Mouse (Mus musculus): Measurements from ENCODE around the gene Antxrl.
A peak's percentile ranks its signal among the peaks of the same experiment; 100 is the strongest.

Gene Antxrl

GRCm38 (mm10) chr14:34052516-34052915 is at the start of gene Antxrl:
Gene Antxrl (plus strand): TSS chr14:34052707.
- DNase-seq (ENCODE audit: low read depth, low spot score) = no peak

DNA sequence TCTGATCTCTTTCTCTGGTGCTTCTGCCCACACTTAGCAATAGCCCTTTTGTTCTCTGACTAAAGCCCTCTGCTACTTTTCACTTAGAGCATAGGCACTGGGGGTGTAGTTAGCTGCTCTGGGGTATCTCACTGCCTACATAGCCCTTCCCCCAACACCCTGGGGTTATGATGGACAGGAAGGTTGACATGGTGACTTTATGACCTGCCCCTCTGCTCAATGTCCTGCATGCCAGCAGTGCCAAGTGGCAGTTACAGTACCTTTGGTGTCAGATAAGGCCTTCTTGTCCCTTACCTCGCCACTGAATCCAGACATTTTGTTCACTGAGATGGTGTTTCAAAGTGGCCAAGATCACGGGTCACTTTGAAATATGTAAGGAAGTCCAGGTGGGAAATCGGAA is 37.4 kb upstream of the Antxrl start, which contains the start of gene Gm30083:
Gene Gm30083, minus strand, starts transcription at position 120 of the 400 bp plus-strand sequence.
- DNase-seq (ENCODE audit: low read depth, low spot score) = no peak

GRCm38 (mm10) chr14:34016381-34016780 is 36.1 kb upstream of the Antxrl start, which contains the start of gene Gm5460:
Gene Gm5460 (plus strand): TSS chr14:34016758.
- no peak for DNase-seq (ENCODE audit: low read depth, low spot score)

DNA sequence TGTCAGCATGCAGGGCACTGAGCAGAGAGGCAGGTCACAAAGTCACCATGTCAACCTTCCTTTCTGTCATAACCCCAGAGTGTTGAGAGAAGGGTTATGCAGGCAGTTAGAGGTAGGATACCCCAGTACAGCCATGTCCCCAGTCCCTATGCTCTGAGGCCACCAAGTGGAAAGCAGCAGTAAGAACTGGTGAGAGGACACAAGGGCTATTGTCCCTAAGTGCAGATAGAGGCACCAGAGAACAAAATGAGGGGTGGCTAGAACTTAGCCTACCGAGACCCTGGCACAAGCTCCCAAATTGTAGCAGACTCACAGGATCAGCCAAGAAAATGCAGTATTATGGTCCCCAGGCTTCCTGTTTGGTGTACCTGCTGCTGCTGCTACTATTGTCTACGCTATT is 35.6 kb upstream of the Antxrl start:
- DNase-seq (ENCODE audit: low read depth, low spot score) = no peak

DNA sequence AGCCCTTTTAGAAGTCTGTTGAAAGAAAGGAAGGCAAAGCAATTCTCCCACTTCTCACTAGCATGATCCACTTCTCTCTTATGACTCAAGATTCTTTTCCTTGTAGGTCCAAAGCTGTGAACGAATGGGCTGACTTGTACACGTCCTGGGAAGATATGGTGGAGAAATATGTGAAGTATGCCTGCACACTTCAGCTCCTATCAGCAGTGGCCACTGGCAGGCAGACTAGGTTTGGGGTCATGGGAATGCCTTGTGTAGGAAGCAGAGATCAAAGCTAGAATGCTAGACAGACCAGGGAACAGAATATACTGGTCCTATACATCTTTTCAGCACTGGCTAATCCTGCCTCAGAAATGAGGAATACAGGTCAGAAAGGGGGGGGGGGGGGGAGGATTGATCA is 25.8 kb upstream of the Antxrl start:
- no peak for DNase-seq (ENCODE audit: low read depth, low spot score)

DNA sequence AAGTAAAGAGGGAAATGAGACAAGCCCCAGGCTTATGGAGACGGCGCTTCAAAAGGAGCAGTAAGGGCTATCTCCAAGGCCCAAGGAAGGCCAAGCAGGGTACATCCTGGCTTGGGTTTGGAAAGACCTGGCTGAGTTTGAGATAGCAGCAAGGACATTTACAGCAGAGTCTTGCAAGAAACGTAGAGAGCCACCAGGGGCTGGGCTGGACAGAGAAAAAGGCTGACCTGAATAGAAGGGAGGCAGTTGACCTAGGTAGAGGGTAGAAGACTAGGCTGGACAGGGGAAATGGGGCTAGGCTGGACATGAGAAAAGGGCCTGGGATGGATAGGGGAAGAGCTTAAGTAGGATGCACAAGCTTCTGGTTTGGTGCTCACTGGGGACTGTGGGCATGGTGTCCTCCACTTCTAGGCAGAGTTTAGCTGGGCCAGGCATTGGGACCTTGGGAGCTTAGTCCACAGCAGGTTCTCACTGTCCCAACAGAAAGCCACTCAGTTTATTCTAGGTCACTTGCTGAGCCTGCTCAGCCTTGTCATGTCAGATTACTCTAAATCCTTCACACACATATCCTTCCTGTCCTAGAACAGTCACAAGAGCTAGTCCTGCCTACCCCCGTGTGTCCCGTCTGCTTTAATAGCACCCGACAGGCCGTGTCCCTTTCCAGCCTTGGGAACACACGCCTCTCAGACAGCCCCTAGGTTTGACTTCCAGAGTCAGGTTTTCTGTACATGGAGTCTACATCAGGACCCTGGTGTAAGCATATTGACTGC is 18.5 kb upstream of the Antxrl start:
- DNase-seq (ENCODE audit: low read depth, low spot score) = no peak

DNA sequence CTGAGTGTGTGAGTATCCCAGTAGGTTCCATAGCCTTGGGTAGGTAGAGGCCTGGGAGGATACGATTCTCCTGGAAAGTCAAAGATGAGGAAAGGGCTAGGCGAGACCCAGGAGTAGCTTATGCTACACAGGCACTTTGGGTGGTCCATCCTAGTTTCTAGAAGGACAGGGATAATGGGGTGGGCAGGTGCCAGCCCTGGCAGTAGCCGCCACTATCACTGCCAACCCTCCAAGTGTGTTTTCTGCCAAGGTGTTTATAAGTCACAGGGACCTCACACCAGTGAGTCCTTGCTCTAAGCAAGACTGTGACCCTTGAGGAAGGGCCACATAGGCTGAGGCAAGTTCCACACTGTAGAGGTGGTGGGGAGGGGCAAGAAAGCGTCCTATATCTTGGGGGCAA is 11.3 kb upstream of the Antxrl start:
- DNase-seq (ENCODE audit: low read depth, low spot score) = no peak

DNA sequence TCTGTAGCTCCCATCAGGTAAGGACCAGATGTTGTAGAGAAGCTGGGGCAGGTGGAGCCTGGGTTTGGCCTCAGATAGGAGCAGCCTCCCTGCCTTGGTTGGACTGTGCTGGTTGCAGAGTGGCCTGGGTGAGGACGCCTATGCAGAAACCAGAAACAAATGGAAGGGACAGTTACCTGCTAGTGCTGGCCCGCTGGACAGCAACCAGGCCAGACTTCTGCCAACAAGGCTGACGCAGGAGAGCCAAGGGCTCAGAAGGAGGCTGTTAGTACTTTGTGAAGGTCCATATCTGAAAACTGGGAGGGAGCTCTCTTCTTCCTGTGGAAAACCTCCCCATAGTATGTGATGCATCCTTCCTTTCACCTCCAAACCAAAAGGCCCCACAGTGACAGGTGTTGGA is 9.2 kb upstream of the Antxrl start:
- no peak for DNase-seq (ENCODE audit: low read depth, low spot score)

DNA sequence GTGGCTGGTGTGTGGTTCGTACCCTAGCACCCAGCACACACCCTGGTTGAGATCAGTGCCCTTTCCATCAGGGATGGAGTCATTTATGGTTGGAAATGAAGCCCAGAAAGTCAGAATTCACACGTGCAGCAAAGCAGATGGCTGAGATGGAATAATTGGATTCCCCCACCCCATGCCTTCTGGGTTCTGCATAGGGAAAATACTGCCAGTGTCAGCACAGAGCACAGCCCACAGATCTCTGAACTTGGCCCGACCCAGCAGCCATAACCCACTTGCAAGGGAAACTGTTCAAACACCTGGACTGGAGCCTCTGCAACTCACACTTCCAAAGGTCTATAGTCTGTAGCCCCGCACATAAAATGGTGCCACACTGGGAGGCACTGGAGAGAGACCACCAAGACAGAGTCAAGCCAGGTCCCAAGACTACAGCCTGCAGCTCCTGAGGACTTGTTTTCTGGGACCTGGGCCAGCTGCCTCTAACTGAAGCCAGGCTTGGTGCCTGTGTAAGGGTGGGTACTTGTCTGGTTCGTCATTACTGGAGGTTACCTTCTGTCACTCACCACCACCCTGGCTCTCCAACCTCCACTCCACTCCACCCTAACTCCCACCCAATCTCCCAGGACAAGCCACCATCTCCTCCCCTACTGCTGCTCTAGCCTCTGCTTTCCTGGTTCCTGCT is 2.3 kb upstream of the Antxrl start:
- DNase-seq (ENCODE audit: low read depth, low spot score) = no peak

DNA sequence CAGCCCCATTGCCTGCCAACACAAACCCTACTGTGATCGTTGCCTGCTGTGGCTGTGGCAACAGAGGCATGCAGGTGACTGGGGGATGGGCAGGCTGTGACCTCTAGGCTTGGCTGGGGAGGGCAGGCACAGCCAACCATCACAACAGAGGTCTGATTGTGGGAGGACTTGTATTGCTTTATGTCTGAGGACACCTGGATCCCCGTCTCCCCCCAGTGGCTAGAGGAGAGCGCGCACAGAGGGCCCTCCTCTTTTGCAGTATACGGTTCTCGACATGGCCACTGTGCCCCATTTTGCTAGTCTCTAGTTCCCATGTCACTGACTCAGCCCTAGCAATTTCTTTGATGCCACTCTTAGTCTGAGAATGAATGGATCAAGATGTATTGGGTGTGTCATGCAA is 19.2 kb downstream of the Antxrl start:
- DNase-seq (ENCODE audit: low read depth, low spot score) = peak; percentile 13

DNA sequence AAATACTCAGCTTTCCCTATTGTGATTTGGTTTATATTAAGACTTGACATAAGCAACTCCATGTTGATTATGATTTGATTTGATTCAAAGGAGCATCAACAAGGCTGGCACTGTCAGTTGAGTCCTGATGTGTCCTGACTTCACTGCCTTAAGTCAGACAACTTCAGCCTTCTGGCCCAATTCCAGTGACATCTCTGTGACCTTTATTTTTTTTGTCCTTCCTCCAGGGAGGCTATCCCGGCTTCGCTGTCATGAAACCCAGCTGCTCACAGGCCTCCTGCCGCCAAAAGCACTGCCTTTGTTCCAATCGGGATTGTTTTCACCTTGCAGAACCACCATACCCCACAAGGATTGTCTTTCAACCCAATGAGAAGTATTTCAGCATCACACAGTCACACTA is 22.8 kb downstream of the Antxrl start:
- DNase-seq (ENCODE audit: low read depth, low spot score) = no peak

DNA sequence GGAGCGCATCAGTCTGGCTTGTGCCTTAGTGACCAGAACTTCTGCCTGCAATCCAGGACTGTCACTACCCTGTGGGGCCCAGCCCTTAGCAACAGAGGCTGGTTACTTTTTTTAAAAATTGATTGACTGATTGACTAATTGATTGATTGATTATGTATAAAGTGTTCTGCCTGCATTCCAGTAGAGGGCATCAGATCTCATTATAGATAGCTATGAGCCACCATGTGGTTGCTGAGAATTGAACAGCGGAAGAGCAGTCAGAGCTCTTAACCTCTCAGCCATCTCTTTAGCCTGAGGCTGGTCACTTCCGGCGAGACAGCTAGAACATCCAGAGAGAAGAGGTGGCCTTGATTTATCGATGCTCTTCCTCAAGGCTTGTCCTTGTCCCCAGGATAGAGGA is 24.7 kb downstream of the Antxrl start:
- DNase-seq (ENCODE audit: low read depth, low spot score) = no peak

- DNase-seq (ENCODE audit: low read depth, low spot score) = no peak
Observed at GRCm38 (mm10) chr14:34078293-34078692, 25.8 kb downstream of the Antxrl start.

DNA sequence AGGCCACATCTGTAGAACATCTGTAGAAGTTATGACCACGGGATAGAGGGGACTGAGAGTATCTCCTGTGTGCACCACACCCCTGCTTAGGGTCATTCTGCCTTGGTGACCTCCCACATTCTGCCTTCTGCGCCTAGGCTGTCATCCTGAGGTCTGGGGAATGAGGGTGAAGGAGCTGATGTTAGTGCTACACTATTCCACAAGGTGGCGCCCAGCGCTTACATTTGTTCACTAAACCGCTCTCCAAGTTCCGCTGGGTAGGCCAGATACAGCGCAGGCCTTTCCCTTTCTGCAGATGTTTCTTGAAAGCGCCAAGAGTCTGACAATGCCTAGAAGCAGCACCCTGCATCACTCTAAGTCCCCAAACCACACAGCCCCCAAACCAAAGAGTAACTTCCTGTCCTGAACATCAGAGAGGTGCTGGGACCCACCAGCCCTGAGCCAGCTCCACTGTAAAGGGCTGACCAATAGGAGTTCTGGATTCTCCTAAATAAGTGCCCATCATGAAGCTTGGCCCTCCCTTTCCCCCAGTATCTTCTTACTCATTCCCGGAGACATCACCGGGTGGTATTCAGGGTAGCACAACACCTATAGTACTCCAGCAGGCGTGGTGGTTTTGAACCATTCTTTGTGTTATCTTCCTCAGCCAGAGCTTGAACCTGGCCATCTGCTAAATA is 28.0 kb downstream of the Antxrl start:
- DNase-seq (ENCODE audit: low read depth, low spot score) = peak; percentile 75

DNA sequence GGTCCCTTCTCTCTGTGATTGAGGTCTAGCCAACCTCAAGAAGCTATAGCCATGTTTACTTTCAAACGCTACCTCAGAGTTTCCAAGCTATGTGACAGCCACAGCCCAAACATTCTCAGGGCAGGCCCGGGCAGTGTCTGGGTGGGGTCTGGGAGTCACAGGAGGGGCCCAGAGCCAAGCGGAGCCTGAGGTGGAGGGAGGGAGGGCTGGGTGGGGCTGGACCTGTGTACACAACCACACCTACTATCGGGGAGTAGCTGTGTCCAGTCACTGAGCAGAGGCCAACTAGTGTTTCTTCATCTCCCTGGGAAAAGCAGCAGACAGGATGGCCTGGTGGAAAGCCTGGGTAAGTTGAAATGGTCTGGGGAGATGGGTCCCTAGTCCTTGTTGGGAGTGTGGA is 33.2 kb downstream of the Antxrl start, which contains the start of gene Anxa8:
Gene Anxa8, plus strand, starts transcription at position 251 of the 400 bp plus-strand sequence.
- no peak for DNase-seq (ENCODE audit: low read depth, low spot score)

- DNase-seq (ENCODE audit: low read depth, low spot score) = no peak
Observed at GRCm38 (mm10) chr14:34086806-34087205, 34.3 kb downstream of the Antxrl start.

DNA sequence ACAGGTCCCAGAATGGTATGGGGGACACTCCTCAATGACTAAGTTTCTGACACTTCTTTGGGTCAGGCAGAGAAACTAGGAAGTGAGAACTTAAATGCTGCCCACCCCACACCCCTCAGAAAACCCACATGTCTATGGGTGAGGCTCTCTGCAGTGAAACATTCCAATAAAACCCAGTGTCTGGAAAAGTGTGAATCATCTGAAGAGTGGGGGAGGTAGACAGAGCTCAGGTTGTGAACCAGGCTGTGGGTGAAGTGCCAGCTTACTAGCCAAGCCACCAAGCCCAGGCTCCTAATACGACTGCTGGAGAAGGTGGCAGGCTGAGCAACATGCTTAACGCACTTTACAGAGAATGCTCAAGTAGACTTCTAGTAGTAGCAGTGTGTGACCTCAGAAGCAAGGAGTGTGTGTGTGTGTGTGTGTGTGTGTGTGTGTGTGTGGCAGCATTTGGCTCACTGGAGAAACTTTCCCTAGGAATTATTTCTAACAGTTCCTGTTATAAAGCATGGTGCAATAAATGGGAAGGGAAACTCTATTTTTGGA is 35.4 kb downstream of the Antxrl start:
- DNase-seq (ENCODE audit: low read depth, low spot score) = no peak

DNA sequence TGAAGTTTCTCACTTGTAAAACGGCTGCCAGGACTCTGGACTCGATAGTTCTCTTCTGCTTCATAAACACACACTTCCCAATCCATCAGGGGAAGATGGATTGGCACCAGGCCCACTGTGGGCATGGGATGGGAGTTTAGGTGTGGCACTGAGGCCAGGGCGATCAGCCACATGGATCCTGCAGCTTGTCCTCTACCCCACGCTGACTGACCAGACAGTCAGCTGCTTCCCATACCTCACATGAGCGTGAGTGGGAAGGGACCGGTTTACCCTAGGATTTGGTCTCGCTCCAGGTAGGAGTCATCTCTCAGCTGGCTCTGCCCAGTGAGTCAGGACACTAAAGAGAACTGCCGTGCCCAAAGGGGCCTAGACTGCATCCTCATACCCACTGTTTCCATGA is 37.3 kb downstream of the Antxrl start:
- DNase-seq (ENCODE audit: low read depth, low spot score) = no peak

DNA sequence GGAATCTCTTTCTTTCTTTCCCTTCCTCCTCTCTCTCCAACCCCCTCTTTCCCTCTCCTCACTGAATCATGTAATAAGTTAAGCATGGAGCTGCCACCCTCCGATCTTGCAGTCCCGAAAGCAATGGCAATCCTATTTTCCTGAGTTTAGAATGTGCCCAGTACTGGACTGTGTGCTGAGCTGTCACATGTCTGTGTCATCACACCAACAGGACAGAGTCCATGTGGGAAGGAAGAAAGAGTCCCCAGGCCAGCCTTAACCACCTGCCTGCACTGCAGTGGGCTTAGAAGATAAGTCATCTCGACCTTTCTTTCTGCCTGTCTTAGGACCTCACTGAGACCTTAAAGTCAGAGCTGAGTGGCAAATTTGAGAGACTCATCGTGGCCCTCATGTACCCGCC is 39.0 kb downstream of the Antxrl start:
- no peak for DNase-seq (ENCODE audit: low read depth, low spot score)

- no peak for DNase-seq (ENCODE audit: low read depth, low spot score)
Observed at GRCm38 (mm10) chr14:34092856-34093255, 40.3 kb downstream of the Antxrl start.

GRCm38 (mm10) chr14:34096161-34096560 is 43.7 kb downstream of the Antxrl start:
- no peak for DNase-seq (ENCODE audit: low read depth, low spot score)

GRCm38 (mm10) chr14:34102601-34103000 is 50.1 kb downstream of the Antxrl start, which contains the start of gene A630023A22Rik:
Gene A630023A22Rik (minus strand): TSS chr14:34102754.
- DNase-seq (ENCODE audit: low read depth, low spot score) = no peak
